Mouse (Mus musculus): Measurements from ENCODE around the gene Cux1.
"Not testable (repeated sequence)": the region's sequence is repeated elsewhere in the genome, so short reads cannot be mapped to it uniquely, and the experiment has no call there.

The Cux1 gene

GRCm38 (mm10) chr5:136230348-136231035 is 336.8 kb downstream of the Cux1 start:
- DNase-seq = no peak

DNA sequence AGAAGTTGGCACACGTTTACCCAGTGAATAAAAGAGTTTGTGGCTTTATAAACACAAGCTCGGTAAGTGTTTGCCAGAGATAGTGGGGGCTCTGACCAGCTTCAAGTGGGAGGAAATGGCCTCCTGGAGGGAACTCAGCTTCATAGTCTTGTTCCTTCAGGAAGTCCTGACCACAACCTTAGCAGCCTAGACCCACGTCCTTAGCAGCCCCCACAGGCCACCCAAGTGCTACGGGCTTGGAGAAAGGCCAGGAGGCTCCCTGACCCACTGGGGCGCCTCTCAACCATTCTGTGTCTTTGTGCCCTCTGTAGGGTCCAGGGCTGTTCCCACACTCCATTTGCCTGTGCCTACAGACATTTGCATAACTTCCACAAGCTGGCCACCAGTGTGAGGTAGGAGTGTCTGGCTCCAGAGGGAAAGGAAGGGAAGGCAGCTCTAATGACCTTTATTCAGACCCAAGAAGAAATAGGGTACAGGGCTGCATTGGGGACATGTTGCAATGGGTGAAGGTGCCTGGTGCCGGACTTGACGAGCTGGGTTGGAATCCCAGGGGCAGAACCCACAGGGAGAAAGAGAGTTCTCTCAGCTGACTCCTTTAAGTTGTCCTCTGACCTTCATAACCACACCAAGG is 340.9 kb downstream of the Cux1 start:
- DNase-seq = no peak

DNA sequence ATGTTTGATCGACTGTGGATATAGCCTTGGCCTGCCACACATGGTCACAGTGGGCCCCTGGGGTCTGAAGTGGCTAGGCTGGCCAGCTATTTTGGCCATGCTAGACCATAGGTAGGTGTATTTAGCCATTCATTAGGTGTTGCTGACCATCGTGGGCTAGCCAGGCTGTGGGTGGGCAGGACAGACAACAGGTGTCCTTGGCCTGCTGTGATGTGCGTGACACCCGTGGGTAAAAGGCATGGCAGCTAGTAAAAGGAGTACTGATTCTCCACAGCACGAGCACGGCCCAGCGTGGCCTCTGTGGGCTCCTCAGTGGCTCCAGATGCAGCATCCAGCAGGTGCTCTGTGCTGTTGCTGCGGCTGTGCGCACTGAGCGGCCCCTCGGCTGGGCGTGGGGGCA is 348.7 kb downstream of the Cux1 start:
- no peak for DNase-seq

- DNase-seq = no peak
Observed at GRCm38 (mm10) chr5:136217932-136218381, 349.3 kb downstream of the Cux1 start.

DNA sequence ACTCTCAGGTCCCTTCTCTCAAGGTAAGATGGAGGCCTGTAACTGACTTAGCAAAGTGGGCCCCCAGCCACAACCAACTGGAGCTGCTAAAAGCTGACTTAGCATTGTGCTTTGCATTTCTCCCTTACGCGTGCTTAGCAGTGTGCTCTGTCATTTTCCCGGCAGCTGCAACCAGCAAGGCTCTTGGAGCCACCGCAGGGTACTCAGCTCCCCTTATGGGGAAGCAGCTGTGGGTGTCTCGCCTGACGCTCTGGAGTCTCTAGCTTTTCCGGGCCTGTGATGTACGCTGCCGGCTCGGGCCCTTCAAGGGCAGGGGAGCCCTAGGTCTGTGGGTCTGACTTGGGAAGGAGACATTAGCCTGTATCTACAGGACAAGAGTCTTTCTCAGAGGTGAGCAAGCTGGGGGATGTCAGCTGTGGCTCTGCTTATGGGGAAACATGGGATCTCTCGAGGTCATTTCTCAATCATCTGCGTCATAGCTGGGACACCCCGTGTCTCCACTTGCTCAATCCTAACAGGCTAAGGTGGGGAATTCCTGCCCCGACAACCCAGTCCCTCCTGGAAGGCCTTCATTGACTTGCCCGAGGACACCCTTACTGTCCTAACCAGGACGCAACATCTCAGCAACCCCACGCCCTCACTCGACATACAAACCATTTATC is 350.2 kb downstream of the Cux1 start:
- DNase-seq = no peak

- no peak for DNase-seq
Observed at GRCm38 (mm10) chr5:136215958-136216357, 351.3 kb downstream of the Cux1 start.

GRCm38 (mm10) chr5:136215211-136215610 is 352.1 kb downstream of the Cux1 start:
- no peak for DNase-seq

- DNase-seq = no peak
Observed at GRCm38 (mm10) chr5:136213716-136214115, 353.6 kb downstream of the Cux1 start.

GRCm38 (mm10) chr5:136212716-136213115 is 354.6 kb downstream of the Cux1 start:
- no peak for DNase-seq

DNA sequence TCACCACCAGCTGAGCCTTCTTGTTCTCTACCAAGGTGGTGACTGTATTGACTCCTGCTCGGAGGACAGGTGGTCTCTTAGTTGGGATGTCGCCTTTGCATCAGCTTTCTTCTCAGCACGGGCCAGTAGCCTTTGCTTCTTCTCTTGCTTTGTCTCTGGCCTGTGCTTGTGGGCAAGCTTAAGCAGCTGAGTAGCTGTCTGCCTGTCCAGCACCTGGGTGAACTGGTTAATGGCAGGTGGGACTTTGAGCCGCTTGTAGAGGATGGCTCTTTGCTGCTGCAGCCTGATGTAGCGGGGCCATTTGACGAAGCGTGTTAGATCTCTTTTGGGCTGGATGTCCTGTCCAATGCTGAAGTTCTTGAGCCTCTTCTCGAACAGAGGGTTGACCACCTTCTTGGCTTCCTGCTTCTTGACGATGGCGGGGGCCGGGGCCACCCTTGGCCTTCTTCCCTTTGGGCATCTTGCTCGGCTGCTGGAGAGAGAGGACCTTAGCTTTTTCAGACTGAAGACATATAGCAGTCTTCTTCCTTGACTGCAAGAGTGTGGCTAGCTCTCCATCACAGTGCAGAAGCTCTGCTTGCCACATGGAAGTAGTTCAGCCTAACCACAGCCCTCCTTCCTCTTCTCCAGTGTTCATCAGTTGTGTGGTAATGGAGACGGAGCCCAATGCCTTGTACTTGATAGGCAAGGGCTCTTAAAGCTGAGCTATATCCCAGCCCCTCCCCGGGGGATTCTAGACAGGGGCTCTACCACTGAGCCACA is 355.8 kb downstream of the Cux1 start:
- DNase-seq = not testable (repeated sequence)

- DNase-seq = no peak
Observed at GRCm38 (mm10) chr5:136210549-136210948, 356.7 kb downstream of the Cux1 start.

- DNase-seq = peak; percentile 70
Observed at GRCm38 (mm10) chr5:136201832-136202231, 365.5 kb downstream of the Cux1 start.

DNA sequence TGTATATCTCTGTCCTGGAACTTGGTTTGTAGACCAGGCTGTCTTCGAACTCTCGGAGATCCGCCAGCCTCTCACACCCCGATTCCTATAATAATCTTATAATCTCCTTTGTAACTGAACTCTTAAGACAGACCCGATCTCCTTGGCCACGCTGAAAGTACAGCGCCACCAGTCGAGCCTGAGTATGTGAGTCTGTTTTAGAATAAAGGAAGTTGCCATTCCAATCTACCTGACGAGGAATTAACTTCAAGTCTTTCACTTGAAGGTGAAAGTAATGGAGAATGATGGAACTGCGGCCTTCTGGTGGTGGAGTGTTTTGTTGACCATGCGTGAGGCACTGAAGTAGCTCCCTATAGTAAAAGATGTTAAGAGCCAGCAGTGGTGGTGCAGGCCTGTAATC is 367.8 kb downstream of the Cux1 start:
- no peak for DNase-seq

DNA sequence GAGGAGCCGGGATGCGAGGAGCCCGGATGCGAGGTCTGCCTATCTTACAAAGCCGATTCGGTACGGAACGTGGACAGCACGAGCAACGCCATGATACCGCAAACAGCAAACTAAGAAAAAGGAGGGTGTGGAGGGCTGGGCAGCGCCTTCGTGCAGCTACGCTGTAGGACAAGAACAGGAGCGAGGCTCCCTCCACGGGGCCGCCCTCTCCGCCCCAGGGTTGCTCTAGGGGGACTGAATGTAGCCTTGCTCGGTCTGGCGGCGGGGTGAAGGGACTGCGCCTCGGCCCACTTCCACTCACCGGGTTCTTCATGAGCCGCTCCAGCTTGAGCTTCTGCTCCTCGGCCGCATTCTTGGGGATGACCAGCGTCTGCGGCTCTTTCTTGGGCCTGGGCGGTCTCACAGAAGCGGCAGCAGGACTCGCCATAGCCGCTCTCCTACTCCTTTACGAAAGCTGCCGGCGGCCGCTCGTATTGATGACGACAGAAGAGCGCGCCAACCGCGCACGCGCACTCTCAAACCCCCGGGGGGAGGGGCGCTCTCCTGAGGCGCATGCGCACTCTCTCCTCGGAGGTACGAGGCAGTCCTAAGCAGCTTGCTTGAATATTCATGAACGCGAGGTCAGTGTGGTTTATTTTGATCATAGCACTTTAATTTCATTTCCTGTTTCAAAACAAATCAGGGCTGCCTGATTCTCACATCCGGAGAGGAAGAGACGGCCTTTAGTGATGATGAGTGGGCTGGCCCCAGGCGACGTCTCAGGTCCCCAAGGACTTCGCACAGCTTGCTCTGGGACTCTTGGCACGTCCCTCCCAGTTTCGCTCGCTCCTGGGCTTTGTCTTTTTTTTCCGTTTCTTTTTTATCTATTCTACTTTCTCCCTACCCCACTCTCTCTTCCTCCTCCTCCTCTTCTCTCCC is 368.6 kb downstream of the Cux1 start, which contains the start of gene Prkrip1:
Gene Prkrip1, minus strand, starts transcription at position 490 of the 918 bp plus-strand sequence.
- DNase-seq = peak; percentile 93
